Mouse (Mus musculus) colon, adult 2 months (tissue): ENCODE results near the gene Sdc4. TPM values are rescaled to one million over a fixed set of nuclear protein-coding genes. Genes with fewer than 3 reads are reported as not detected.

Source experiments
- polyA plus RNA-seq: library from polyadenylated mRNA; depleted of rRNA; stranded (reverse); fragments of >200 nt; gene quantifications from 2 replicates; pipeline ENCODE4 v1.2.3, GENCODE M21; 2012; rRNA removed

Gene Sdc4
- polyA plus RNA-seq = 107 and 113 TPM in 2 replicates

GRCm38 (mm10) chr2:164443460-164444000 is at the start of gene Sdc4:
Sdc4 (minus strand) TSS chr2:164443887.

GRCm38 (mm10) chr2:164485681-164486257 is 42.1 kb upstream of the Sdc4 start, which contains the start of gene Dbndd2:
Dbndd2 (plus strand) TSS chr2:164486106.

GRCm38 (mm10) chr2:164473624-164474023 is 29.9 kb upstream of the Sdc4 start, which contains the start of gene Trp53tg5:
Trp53tg5 (minus strand) TSS chr2:164473724.

GRCm38 (mm10) chr2:164460745-164461551 is 17.3 kb upstream of the Sdc4 start, which contains the start of gene Gm20458:
Gm20458 (plus strand) TSS chr2:164460967.

GRCm38 (mm10) chr2:164456864-164457300 is 13.2 kb upstream of the Sdc4 start, which contains the start of gene Sys1:
Sys1 (plus strand) TSS chr2:164456964.

GRCm38 (mm10) chr2:164405060-164405459 is 38.6 kb downstream of the Sdc4 start, which contains the start of gene Matn4:
Matn4 (minus strand) TSS chr2:164405160.

GRCm38 (mm10) chr2:164402906-164403305 is 40.8 kb downstream of the Sdc4 start, which contains the start of gene Rbpjl:
Rbpjl (plus strand) TSS chr2:164403141.

GRCm38 (mm10) chr2:164389020-164389419 is 54.7 kb downstream of the Sdc4 start, which contains the start of gene Slpi:
Slpi (minus strand) TSS chr2:164389095.

Other genes with a start within 250 kb of the Sdc4 start
- gene Wfdc15a, start 243.8 kb downstream of the Sdc4 start, polyA plus RNA-seq = not detected in 2 replicates
- not detected in 2 replicates for gene Wfdc15b, start 222.2 kb downstream of the Sdc4 start, polyA plus RNA-seq
- not detected in 2 replicates for gene Svs2, start 205.4 kb downstream of the Sdc4 start, polyA plus RNA-seq
- not detected in 2 replicates for gene Svs3b, start 187.2 kb downstream of the Sdc4 start, polyA plus RNA-seq
- not detected in 2 replicates for gene Svs4, start 165.4 kb downstream of the Sdc4 start, polyA plus RNA-seq
- gene Svs3a, start 154.6 kb downstream of the Sdc4 start, polyA plus RNA-seq = not detected in 2 replicates
- gene Svs6, start 127.1 kb downstream of the Sdc4 start, polyA plus RNA-seq = not detected in 2 replicates
- not detected in 2 replicates for gene Svs5, start 111.1 kb downstream of the Sdc4 start, polyA plus RNA-seq
- 17.9 and 23.1 TPM in 2 replicates for gene Slpi, start 54.8 kb downstream of the Sdc4 start, polyA plus RNA-seq
- gene Rbpjl, start 40.7 kb downstream of the Sdc4 start, polyA plus RNA-seq = 0.07 and 18.9 TPM in 2 replicates
- gene Matn4, start 38.7 kb downstream of the Sdc4 start, polyA plus RNA-seq = 6.8 and 7.4 TPM in 2 replicates
- 163 and 226 TPM in 2 replicates for gene Sys1, start 13.1 kb upstream of the Sdc4 start, polyA plus RNA-seq
- 59.6 and 66.8 TPM in 2 replicates for gene Gm20458, start 17.1 kb upstream of the Sdc4 start, polyA plus RNA-seq
- gene Trp53tg5, start 29.8 kb upstream of the Sdc4 start, polyA plus RNA-seq = not detected in 2 replicates
- gene Dbndd2, start 42.2 kb upstream of the Sdc4 start, polyA plus RNA-seq = 73.3 and 88.5 TPM in 2 replicates
- 181 and 196 TPM in 2 replicates for gene Pigt, start 53.6 kb upstream of the Sdc4 start, polyA plus RNA-seq
- 715 and 811 TPM in 2 replicates for gene Wfdc2, start 118.5 kb upstream of the Sdc4 start, polyA plus RNA-seq
- gene Spint3, start 129.6 kb upstream of the Sdc4 start, polyA plus RNA-seq = not detected in 2 replicates
- 0.16 TPM in 2 replicates for gene Wfdc6a, start 141.6 kb upstream of the Sdc4 start, polyA plus RNA-seq
- not detected in 2 replicates for gene Eppin, start 149.7 kb upstream of the Sdc4 start, polyA plus RNA-seq
- gene Wfdc6b, start 169.6 kb upstream of the Sdc4 start, polyA plus RNA-seq = 0.15 TPM in 1 of 2 replicates, not detected in the other
- gene Wfdc8, start 169.7 kb upstream of the Sdc4 start, polyA plus RNA-seq = 0.31 and 0.35 TPM in 2 replicates
- gene Wfdc16, start 194.9 kb upstream of the Sdc4 start, polyA plus RNA-seq = 0.13 and 0.16 TPM in 2 replicates
- not detected in 2 replicates for gene Wfdc10, start 212.2 kb upstream of the Sdc4 start, polyA plus RNA-seq
- not detected in 2 replicates for gene Wfdc9, start 212.7 kb upstream of the Sdc4 start, polyA plus RNA-seq
- not detected in 2 replicates for gene Wfdc11, start 230.2 kb upstream of the Sdc4 start, polyA plus RNA-seq
- gene Wfdc13, start 241.2 kb upstream of the Sdc4 start, polyA plus RNA-seq = 0.28 and 0.73 TPM in 2 replicates